Mouse (Mus musculus): ENCODE measurements around the gene Ttc7b. TPM values are rescaled to one million over a fixed set of nuclear protein-coding genes. Genes with fewer than 3 reads are reported as not detected.

Ttc7b gene
- polyA plus RNA-seq, 1 experiment = 18.2 TPM

DNA sequence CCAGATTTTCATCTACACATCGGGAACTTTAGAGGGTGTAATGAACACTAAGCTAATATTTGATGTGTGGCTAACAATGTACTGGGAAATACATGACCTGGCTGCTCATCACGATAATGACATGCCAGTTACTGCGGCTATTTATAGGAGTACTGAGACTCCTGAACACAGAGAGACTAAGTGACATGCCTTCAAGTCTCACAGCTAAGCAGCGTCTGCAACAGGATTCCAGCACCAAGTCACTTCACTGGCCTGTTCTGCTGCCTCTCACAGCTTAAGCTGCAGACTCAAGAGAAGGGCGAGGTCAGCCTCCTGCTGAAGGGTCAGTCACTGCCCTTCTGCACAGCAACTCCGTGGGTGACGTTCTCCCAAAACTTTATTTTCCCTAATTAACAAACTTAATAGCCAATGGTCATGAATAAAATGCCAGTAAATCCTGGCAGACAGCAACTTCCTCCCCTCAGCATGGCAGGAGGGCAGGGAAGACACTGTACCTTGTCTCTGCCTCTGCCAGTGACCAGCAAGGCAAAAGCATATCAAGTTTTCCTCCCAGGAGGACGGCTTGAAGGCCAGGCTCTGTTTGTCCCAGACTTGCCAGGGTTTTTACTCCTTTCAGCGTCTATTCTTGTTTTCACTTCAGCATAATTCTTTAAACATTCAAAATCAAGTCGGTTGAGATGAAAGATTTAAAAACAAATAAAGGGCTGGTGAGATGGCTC, 64.2 kb downstream of the Ttc7b start:
- Histone ChIP-seq H3K4me2 (ENCODE audit: low read depth) (peak overlapping the region; percentile 59), H3K27me3 (ENCODE audit: control insufficient read depth, insufficient read depth, insufficient read length) (no peaks in the 10 kb centered on the region)

DNA sequence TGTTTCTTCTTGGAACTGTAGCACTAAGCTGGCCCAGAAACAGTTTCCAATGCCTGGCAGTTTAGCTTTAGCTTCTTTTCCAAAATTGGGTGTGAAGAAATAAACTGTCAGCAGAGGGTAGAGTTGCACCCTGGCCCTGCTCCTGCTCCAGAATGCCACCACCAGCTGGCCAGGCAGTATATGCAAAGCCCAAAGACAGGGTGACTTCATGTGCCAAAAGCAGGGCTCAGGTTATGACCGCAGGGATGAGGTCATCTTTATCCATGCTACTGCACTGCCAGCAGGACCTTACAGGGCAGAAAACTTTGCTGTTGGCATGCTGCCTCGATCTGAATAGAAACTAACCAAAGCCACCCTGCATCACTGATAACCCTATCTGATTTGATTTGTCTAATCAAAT, 65.2 kb downstream of the Ttc7b start:
- H3K4me3 ChIP-seq = no peak overlapping the region
- H3K4me2 ChIP-seq (ENCODE audit: low read depth) = peak overlapping the region; percentile 59
- H3ac ChIP-seq (ENCODE audit: control insufficient read depth, insufficient read length) = no peak overlapping the region
- H3K27me3 ChIP-seq (ENCODE audit: control insufficient read depth, insufficient read depth, insufficient read length) = no peaks in the 10 kb centered on the region
- peaks cover 5% of the 10 kb centered on the region for H3K36me3 ChIP-seq (ENCODE audit: control insufficient read depth, insufficient read depth)
- TF ChIP-seq TCF3 (IDR thresholded peaks at IDR 0.05; ENCODE audit: insufficient read length, low read depth) (no peak), CEBPB (IDR thresholded peaks at IDR 0.05; ENCODE audit: insufficient read depth, poor library complexity, severe bottlenecking) (no peak), MYOD1 (IDR thresholded peaks at IDR 0.05; ENCODE audit: control insufficient read depth in 1 of 3, insufficient read length in 2 of 3, low read depth in 2 of 3) (peak; percentile 50 to 81 (median 63)), MAX (IDR thresholded peaks at IDR 0.05; ENCODE audit: low read depth) (no peak), REST (IDR thresholded peaks at IDR 0.05; ENCODE audit: insufficient read depth, insufficient read length) (no peak), E2F4 (IDR thresholded peaks at IDR 0.05; ENCODE audit: insufficient read depth) (no peak), SRF (IDR thresholded peaks at IDR 0.05; ENCODE audit: control insufficient read depth, insufficient read length, low read depth) (peak; percentile 48), MYOG (IDR thresholded peaks at IDR 0.05; ENCODE audit: control insufficient read depth in 1 of 3, insufficient read depth in 1 of 3, insufficient read length in 2 of 3, low read depth in 2 of 3) (peak in 2 of 3 experiments; percentile 61 to 77)
- no peaks in the 10 kb centered on the region for H3K79me2 ChIP-seq (ENCODE audit: control insufficient read depth, insufficient read depth)

More for the DNA sequence above, 64.2 kb downstream of the Ttc7b start:
- Histone ChIP-seq H3K4me3 (no peak overlapping the region), H3ac (ENCODE audit: control insufficient read depth, insufficient read length) (no peak overlapping the region), H3K79me2 (ENCODE audit: control insufficient read depth, insufficient read depth) (no peaks in the 10 kb centered on the region), H3K36me3 (ENCODE audit: control insufficient read depth, insufficient read depth) (peaks cover 5% of the 10 kb centered on the region)
- no peak for TF ChIP-seq MYOD1 (IDR thresholded peaks at IDR 0.05; ENCODE audit: control insufficient read depth in 1 of 3, insufficient read length in 2 of 3, low read depth in 2 of 3)
- TF ChIP-seq TCF3 (IDR thresholded peaks at IDR 0.05; ENCODE audit: insufficient read length, low read depth) = no peak
- TF ChIP-seq REST (IDR thresholded peaks at IDR 0.05; ENCODE audit: insufficient read depth, insufficient read length) = no peak

DNA sequence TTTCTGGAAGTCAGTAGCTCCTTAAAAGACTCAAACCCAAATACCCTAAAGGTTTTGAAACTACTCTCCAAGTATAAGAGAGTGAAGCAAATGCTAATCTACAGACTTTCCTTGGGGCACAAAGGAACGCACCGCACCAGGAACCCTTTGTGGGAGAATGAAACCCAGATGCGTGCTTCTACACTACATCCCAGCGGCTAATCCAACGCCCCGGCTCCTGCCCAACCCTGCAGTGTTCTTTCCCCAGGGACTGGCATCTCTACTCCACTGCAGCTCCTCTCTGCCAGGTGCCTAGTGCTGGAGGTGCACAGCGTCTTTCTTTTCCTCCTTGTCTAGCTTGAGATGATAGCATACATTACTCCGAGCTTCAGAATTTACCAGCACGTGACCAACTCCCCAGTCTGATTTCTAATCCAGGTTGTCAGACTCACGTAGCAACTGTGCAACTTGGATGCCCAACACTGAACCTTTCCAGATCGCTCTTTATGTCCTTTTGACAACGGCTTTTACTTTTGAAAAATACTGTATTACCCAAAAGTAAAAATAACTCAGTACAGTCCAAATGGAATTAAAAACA, 72.8 kb downstream of the Ttc7b start:
- Histone ChIP-seq H3K4me3 (no peak overlapping the region), H3K27me3 (ENCODE audit: control insufficient read depth, insufficient read depth, insufficient read length) (no peaks in the 10 kb centered on the region), H3K79me2 (ENCODE audit: control insufficient read depth, insufficient read depth) (no peaks in the 10 kb centered on the region), H3K4me2 (ENCODE audit: low read depth) (no peak overlapping the region), H3K36me3 (ENCODE audit: control insufficient read depth, insufficient read depth) (peaks cover 5% of the 10 kb centered on the region), H3ac (ENCODE audit: control insufficient read depth, insufficient read length) (no peak overlapping the region)
- TF ChIP-seq MYOD1 (IDR thresholded peaks at IDR 0.05; ENCODE audit: control insufficient read depth in 1 of 3, insufficient read length in 2 of 3, low read depth in 2 of 3) (no peak), POLR2A (IDR thresholded peaks at IDR 0.05; ENCODE audit: insufficient read length, low read depth) (no peak), MAX (IDR thresholded peaks at IDR 0.05; ENCODE audit: low read depth) (no peak), MYOG (IDR thresholded peaks at IDR 0.05; ENCODE audit: control insufficient read depth in 1 of 3, insufficient read depth in 1 of 3, insufficient read length in 2 of 3, low read depth in 2 of 3) (no peak), POLR2AphosphoS2 (IDR thresholded peaks at IDR 0.05; ENCODE audit: insufficient read length, low read depth) (no peak), USF1 (IDR thresholded peaks at IDR 0.05; ENCODE audit: low read depth) (no peak), REST (IDR thresholded peaks at IDR 0.05; ENCODE audit: insufficient read depth, insufficient read length) (no peak), SRF (IDR thresholded peaks at IDR 0.05; ENCODE audit: control insufficient read depth, insufficient read length, low read depth) (no peak), TCF12 (IDR thresholded peaks at IDR 0.05; ENCODE audit: insufficient read depth, poor library complexity, severe bottlenecking) (no peak), CEBPB (IDR thresholded peaks at IDR 0.05; ENCODE audit: insufficient read depth, poor library complexity, severe bottlenecking) (no peak), TCF3 (IDR thresholded peaks at IDR 0.05; ENCODE audit: insufficient read length, low read depth) (no peak), E2F4 (IDR thresholded peaks at IDR 0.05; ENCODE audit: insufficient read depth) (no peak)

DNA sequence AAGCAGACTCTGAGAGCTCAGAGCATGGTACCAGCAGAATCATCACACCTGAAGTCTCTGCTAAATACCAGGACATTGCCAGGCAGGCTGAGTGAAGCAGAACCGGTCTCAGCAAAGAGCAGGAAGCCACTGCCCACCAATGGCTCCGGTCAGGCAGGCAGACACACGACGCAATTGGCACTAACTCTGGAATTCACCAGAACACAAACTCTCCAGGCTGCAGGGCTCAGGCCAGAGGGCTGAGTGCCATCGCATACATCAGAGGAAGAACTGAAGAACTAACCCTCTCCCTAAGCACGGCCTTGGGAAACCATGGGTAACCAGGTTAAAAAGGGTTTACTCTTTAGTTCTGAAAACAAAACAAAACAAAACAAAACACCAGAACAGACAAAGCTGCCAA, 73.5 kb downstream of the Ttc7b start:
- TF ChIP-seq POLR2AphosphoS2 (IDR thresholded peaks at IDR 0.05; ENCODE audit: insufficient read length, low read depth) = no peak
- TF ChIP-seq MYOG (IDR thresholded peaks at IDR 0.05; ENCODE audit: control insufficient read depth in 1 of 3, insufficient read depth in 1 of 3, insufficient read length in 2 of 3, low read depth in 2 of 3) = no peak
- TF ChIP-seq POLR2A (IDR thresholded peaks at IDR 0.05; ENCODE audit: insufficient read length, low read depth) = no peak
- TF ChIP-seq SRF (IDR thresholded peaks at IDR 0.05; ENCODE audit: control insufficient read depth, insufficient read length, low read depth) = no peak
- TF ChIP-seq TCF3 (IDR thresholded peaks at IDR 0.05; ENCODE audit: insufficient read length, low read depth) = no peak
- no peak for TF ChIP-seq USF1 (IDR thresholded peaks at IDR 0.05; ENCODE audit: low read depth)
- TF ChIP-seq TCF12 (IDR thresholded peaks at IDR 0.05; ENCODE audit: insufficient read depth, poor library complexity, severe bottlenecking) = no peak
- no peak for TF ChIP-seq MYOD1 (IDR thresholded peaks at IDR 0.05; ENCODE audit: control insufficient read depth in 1 of 3, insufficient read length in 2 of 3, low read depth in 2 of 3)
- TF ChIP-seq CEBPB (IDR thresholded peaks at IDR 0.05; ENCODE audit: insufficient read depth, poor library complexity, severe bottlenecking) = no peak
- no peak for TF ChIP-seq MAX (IDR thresholded peaks at IDR 0.05; ENCODE audit: low read depth)
- TF ChIP-seq E2F4 (IDR thresholded peaks at IDR 0.05; ENCODE audit: insufficient read depth) = no peak
- no peak for TF ChIP-seq REST (IDR thresholded peaks at IDR 0.05; ENCODE audit: insufficient read depth, insufficient read length)
- Histone ChIP-seq H3K27me3 (ENCODE audit: control insufficient read depth, insufficient read depth, insufficient read length) (no peaks in the 10 kb centered on the region), H3ac (ENCODE audit: control insufficient read depth, insufficient read length) (no peak overlapping the region), H3K36me3 (ENCODE audit: control insufficient read depth, insufficient read depth) (no peaks in the 10 kb centered on the region), H3K79me2 (ENCODE audit: control insufficient read depth, insufficient read depth) (no peaks in the 10 kb centered on the region), H3K4me2 (ENCODE audit: low read depth) (no peak overlapping the region), H3K4me3 (no peak overlapping the region)
